Mouse (Mus musculus): ENCODE measurements around the gene Flcn. TPM values are rescaled to one million over a fixed set of nuclear protein-coding genes. Genes with fewer than 3 reads are reported as not detected.

The Flcn gene
- total and polyA plus RNA-seq, 3 experiments: 34.9 to 60.9 (median 40.0) TPM

- peaks cover 36% of the 10 kb centered on the region for H3K4me1 ChIP-seq (ENCODE audit: insufficient read depth, low read depth, low read length)
- no peak overlapping the region for H3K4me3 ChIP-seq (ENCODE audit: low read depth, low read length)
- TF ChIP-seq GATA1 (IDR thresholded peaks at IDR 0.05; ENCODE audit: borderline replicate concordance, low read length) (no peak), GATA2 (IDR thresholded peaks at IDR 0.05; ENCODE audit: borderline replicate concordance, low read depth, low read length) (no peak), CTCF (IDR thresholded peaks at IDR 0.05; ENCODE audit: low read depth, low read length) (no peak), POLR2AphosphoS5 (IDR thresholded peaks at IDR 0.05; ENCODE audit: insufficient replicate concordance, low read depth, low read length) (no peak), TAL1 (conservative IDR thresholded peaks at IDR 0.05; ENCODE audit: low read depth, low read length) (no peak)
- H3K27me3 ChIP-seq (ENCODE audit: insufficient read depth, low read length): no peaks in the 10 kb centered on the region; the same call in 1 of the 2 replicates
- H3K36me3 ChIP-seq (replicated peaks): peaks cover 97% of the 10 kb centered on the region
- ATAC-seq (ENCODE audit: extremely low read depth, insufficient number of reproducible peaks, low FRiP score, poor library complexity, severe bottlenecking) (no peak), DNase-seq (ENCODE audit: low spot score) (no peak)
- H3K9me3 ChIP-seq (replicated peaks): no peaks in the 10 kb centered on the region
These were observed 6.3 kb downstream of the Flcn start for GRCm38 (mm10) chr11:59803516-59803915.

GRCm38 (mm10) chr11:59801881-59802280 is 7.9 kb downstream of the Flcn start:
- Histone ChIP-seq H3K4me3 (ENCODE audit: low read depth, low read length) (no peak overlapping the region), H3K9me3 (replicated peaks) (no peaks in the 10 kb centered on the region), H3K4me1 (ENCODE audit: insufficient read depth, low read depth, low read length) (peaks cover 21% of the 10 kb centered on the region), H3K36me3 (replicated peaks) (peaks cover 100% of the 10 kb centered on the region), H3K27me3 (ENCODE audit: insufficient read depth, low read length) (no peaks in the 10 kb centered on the region; the same call in 1 of the 2 replicates)
- no peak for DNase-seq (ENCODE audit: low spot score)
- TF ChIP-seq TAL1 (conservative IDR thresholded peaks at IDR 0.05; ENCODE audit: low read depth, low read length) (no peak), CTCF (IDR thresholded peaks at IDR 0.05; ENCODE audit: low read depth, low read length) (no peak), GATA2 (IDR thresholded peaks at IDR 0.05; ENCODE audit: borderline replicate concordance, low read depth, low read length) (no peak), POLR2AphosphoS5 (IDR thresholded peaks at IDR 0.05; ENCODE audit: insufficient replicate concordance, low read depth, low read length) (no peak), GATA1 (IDR thresholded peaks at IDR 0.05; ENCODE audit: borderline replicate concordance, low read length) (no peak)
- ATAC-seq (ENCODE audit: extremely low read depth, insufficient number of reproducible peaks, low FRiP score, poor library complexity, severe bottlenecking): no peak

- H3K27me3 ChIP-seq (ENCODE audit: insufficient read depth, low read length): no peaks in the 10 kb centered on the region; the same call in 1 of the 2 replicates
- no peak for TF ChIP-seq CTCF (IDR thresholded peaks at IDR 0.05; ENCODE audit: low read depth, low read length)
- no peak for TF ChIP-seq GATA2 (IDR thresholded peaks at IDR 0.05; ENCODE audit: borderline replicate concordance, low read depth, low read length)
- no peak for TF ChIP-seq TAL1 (conservative IDR thresholded peaks at IDR 0.05; ENCODE audit: low read depth, low read length)
- TF ChIP-seq POLR2AphosphoS5 (IDR thresholded peaks at IDR 0.05; ENCODE audit: insufficient replicate concordance, low read depth, low read length): no peak
- TF ChIP-seq GATA1 (IDR thresholded peaks at IDR 0.05; ENCODE audit: borderline replicate concordance, low read length): no peak
- peaks cover 14% of the 10 kb centered on the region for H3K4me1 ChIP-seq (ENCODE audit: insufficient read depth, low read depth, low read length)
- H3K4me3 ChIP-seq (ENCODE audit: low read depth, low read length): no peak overlapping the region
- H3K36me3 ChIP-seq (replicated peaks): peaks cover 100% of the 10 kb centered on the region
- no peak for ATAC-seq (ENCODE audit: extremely low read depth, insufficient number of reproducible peaks, low FRiP score, poor library complexity, severe bottlenecking)
- H3K9me3 ChIP-seq (replicated peaks): no peaks in the 10 kb centered on the region
- DNase-seq (ENCODE audit: low spot score): no peak
These were observed 9.4 kb downstream of the Flcn start for GRCm38 (mm10) chr11:59800412-59800811.

- Histone ChIP-seq H3K4me3 (ENCODE audit: low read depth, low read length) (no peak overlapping the region), H3K9me3 (replicated peaks) (no peaks in the 10 kb centered on the region), H3K27me3 (ENCODE audit: insufficient read depth, low read length) (no peaks in the 10 kb centered on the region), H3K4me1 (ENCODE audit: insufficient read depth, low read depth, low read length) (no peaks in the 10 kb centered on the region), H3K36me3 (replicated peaks) (peaks cover 73% of the 10 kb centered on the region)
- TF ChIP-seq GATA1 (IDR thresholded peaks at IDR 0.05; ENCODE audit: borderline replicate concordance, low read length) (no peak), CTCF (IDR thresholded peaks at IDR 0.05; ENCODE audit: low read depth, low read length) (no peak), POLR2AphosphoS5 (IDR thresholded peaks at IDR 0.05; ENCODE audit: insufficient replicate concordance, low read depth, low read length) (no peak), TAL1 (conservative IDR thresholded peaks at IDR 0.05; ENCODE audit: low read depth, low read length) (no peak), GATA2 (IDR thresholded peaks at IDR 0.05; ENCODE audit: borderline replicate concordance, low read depth, low read length) (no peak)
- DNase-seq (ENCODE audit: low spot score): no peak
- ATAC-seq (ENCODE audit: extremely low read depth, insufficient number of reproducible peaks, low FRiP score, poor library complexity, severe bottlenecking): no peak
These were observed 16.4 kb downstream of the Flcn start for GRCm38 (mm10) chr11:59793390-59793789.

- DNase-seq (ENCODE audit: low spot score) (no peak), ATAC-seq (ENCODE audit: extremely low read depth, insufficient number of reproducible peaks, low FRiP score, poor library complexity, severe bottlenecking) (no peak)
- peaks cover 26% of the 10 kb centered on the region for H3K27me3 ChIP-seq (ENCODE audit: insufficient read depth, low read length)
- H3K4me3 ChIP-seq (ENCODE audit: low read depth, low read length): no peak overlapping the region
- no peaks in the 10 kb centered on the region for H3K4me1 ChIP-seq (ENCODE audit: insufficient read depth, low read depth, low read length)
- H3K36me3 ChIP-seq (replicated peaks): peaks cover 32% of the 10 kb centered on the region
- peaks cover 7% of the 10 kb centered on the region for H3K9me3 ChIP-seq (replicated peaks)
- TF ChIP-seq GATA1 (IDR thresholded peaks at IDR 0.05; ENCODE audit: borderline replicate concordance, low read length): no peak
- TF ChIP-seq TAL1 (conservative IDR thresholded peaks at IDR 0.05; ENCODE audit: low read depth, low read length): no peak
- TF ChIP-seq CTCF (IDR thresholded peaks at IDR 0.05; ENCODE audit: low read depth, low read length): no peak
- no peak for TF ChIP-seq POLR2AphosphoS5 (IDR thresholded peaks at IDR 0.05; ENCODE audit: insufficient replicate concordance, low read depth, low read length)
- no peak for TF ChIP-seq GATA2 (IDR thresholded peaks at IDR 0.05; ENCODE audit: borderline replicate concordance, low read depth, low read length)
These were observed 20.5 kb downstream of the Flcn start for GRCm38 (mm10) chr11:59789311-59789710.

- peaks cover 7% of the 10 kb centered on the region for H3K9me3 ChIP-seq (replicated peaks)
- H3K4me3 ChIP-seq (ENCODE audit: low read depth, low read length): no peak within 1 kb of the TSS
- DNase-seq (ENCODE audit: low spot score): no peak
- peaks cover 27% of the 10 kb centered on the region for H3K27me3 ChIP-seq (ENCODE audit: insufficient read depth, low read length)
- ATAC-seq (ENCODE audit: extremely low read depth, insufficient number of reproducible peaks, low FRiP score, poor library complexity, severe bottlenecking): no peak
- TF ChIP-seq POLR2AphosphoS5 (IDR thresholded peaks at IDR 0.05; ENCODE audit: insufficient replicate concordance, low read depth, low read length) (no peak), TAL1 (conservative IDR thresholded peaks at IDR 0.05; ENCODE audit: low read depth, low read length) (no peak), GATA2 (IDR thresholded peaks at IDR 0.05; ENCODE audit: borderline replicate concordance, low read depth, low read length) (no peak), CTCF (IDR thresholded peaks at IDR 0.05; ENCODE audit: low read depth, low read length) (no peak), GATA1 (IDR thresholded peaks at IDR 0.05; ENCODE audit: borderline replicate concordance, low read length) (no peak)
- H3K4me1 ChIP-seq (ENCODE audit: insufficient read depth, low read depth, low read length): no peaks in the 10 kb centered on the region
- peaks cover 12% of the 10 kb centered on the region for H3K36me3 ChIP-seq (replicated peaks)
These were observed 22.5 kb downstream of the Flcn start, which contains the start of gene Pld6 for GRCm38 (mm10) chr11:59787199-59787781. Gene Pld6 (minus strand): TSS chr11:59787645.

All from G1E (cell line).